Mouse (Mus musculus): ENCODE data around the gene Rbm34. TPM values are rescaled to one million over a fixed set of nuclear protein-coding genes. Genes with fewer than 3 reads are reported as not detected.
A peak's percentile ranks its signal among the peaks of the same experiment; 100 is the strongest.

Gene Rbm34
- polyA plus RNA-seq, 1 experiment from 2014 or later = 38.5 TPM

GRCm38 (mm10) chr8:126949527-126949926 is 21.3 kb downstream of the Rbm34 start:
- WGBS = 68% methylated on average over 2 of the region's 2 CpGs

GRCm38 (mm10) chr8:126946444-126946843 is 24.4 kb downstream of the Rbm34 start:
- DNase-seq (ENCODE audit: low spot score) (no peak), ATAC-seq (replicated peaks; ENCODE audit: insufficient number of reproducible peaks, low FRiP score, low TSS enrichment, low read depth) (no peak)
- Histone ChIP-seq H3K4me1 (ENCODE audit: control insufficient read depth, insufficient read depth, low read length) (peaks cover 2% of the 10 kb centered on the region; the same call in 1 of the 2 replicates), H3K27ac (replicated peaks; ENCODE audit: low read depth, low read length) (no peak overlapping the region), H3K4me3 (ENCODE audit: low read depth, low read length) (no peak overlapping the region), H3K9me3 (replicated peaks; ENCODE audit: control insufficient read depth, low read length) (no peaks in the 10 kb centered on the region), H3K9ac (replicated peaks; ENCODE audit: low read length) (no peak overlapping the region), H3K27me3 (ENCODE audit: control insufficient read depth, insufficient read depth, low read length) (no peaks in the 10 kb centered on the region), H3K36me3 (replicated peaks; ENCODE audit: control insufficient read depth, insufficient read depth, low read depth, low read length) (peaks cover 2% of the 10 kb centered on the region; the same call in 1 of the 2 replicates), H3K4me2 (ENCODE audit: low read depth, low read length) (no peak overlapping the region)
- WGBS = 81% methylated on average over 7 of the region's 7 CpGs

More at GRCm38 (mm10) chr8:126949527-126949926, 21.3 kb downstream of the Rbm34 start:
- Histone ChIP-seq H3K27ac (replicated peaks; ENCODE audit: low read depth, low read length) (no peak overlapping the region), H3K9ac (replicated peaks; ENCODE audit: low read length) (no peak overlapping the region), H3K27me3 (ENCODE audit: control insufficient read depth, insufficient read depth, low read length) (no peaks in the 10 kb centered on the region), H3K9me3 (replicated peaks; ENCODE audit: control insufficient read depth, low read length) (no peaks in the 10 kb centered on the region), H3K4me2 (ENCODE audit: low read depth, low read length) (no peak overlapping the region), H3K36me3 (replicated peaks; ENCODE audit: control insufficient read depth, insufficient read depth, low read depth, low read length) (peaks cover 2% of the 10 kb centered on the region; the same call in 1 of the 2 replicates), H3K4me3 (ENCODE audit: low read depth, low read length) (no peak overlapping the region), H3K4me1 (ENCODE audit: control insufficient read depth, insufficient read depth, low read length) (no peaks in the 10 kb centered on the region)
- ATAC-seq (replicated peaks; ENCODE audit: insufficient number of reproducible peaks, low FRiP score, low TSS enrichment, low read depth) = no peak
- DNase-seq (ENCODE audit: low spot score) = no peak

GRCm38 (mm10) chr8:126945730-126946163 is 25.1 kb downstream of the Rbm34 start, which contains the start of gene Tomm20:
Tomm20 (minus strand) TSS chr8:126945844.
- under 1% methylated on average over 48 of the region's 48 CpGs for WGBS
- H3K9me3 ChIP-seq (replicated peaks; ENCODE audit: control insufficient read depth, low read length) = no peaks in the 10 kb centered on the region
- peaks cover 2% of the 10 kb centered on the region; the same call in 1 of the 2 replicates for H3K4me1 ChIP-seq (ENCODE audit: control insufficient read depth, insufficient read depth, low read length)
- DNase-seq (ENCODE audit: low spot score) = peak; percentile 97
- H3K36me3 ChIP-seq (replicated peaks; ENCODE audit: control insufficient read depth, insufficient read depth, low read depth, low read length) = peaks cover 2% of the 10 kb centered on the region; the same call in 1 of the 2 replicates
- peak within 1 kb of the TSS; percentile 85 for H3K4me2 ChIP-seq (ENCODE audit: low read depth, low read length)
- peak within 1 kb of the TSS; percentile 78 for H3K4me3 ChIP-seq (ENCODE audit: low read depth, low read length)
- peak within 1 kb of the TSS; percentile 60 for H3K27ac ChIP-seq (replicated peaks; ENCODE audit: low read depth, low read length)
- peak within 1 kb of the TSS; percentile 84 for H3K9ac ChIP-seq (replicated peaks; ENCODE audit: low read length)
- peak; percentile 87 for ATAC-seq (replicated peaks; ENCODE audit: insufficient number of reproducible peaks, low FRiP score, low TSS enrichment, low read depth)
- H3K27me3 ChIP-seq (ENCODE audit: control insufficient read depth, insufficient read depth, low read length) = no peaks in the 10 kb centered on the region

DNA sequence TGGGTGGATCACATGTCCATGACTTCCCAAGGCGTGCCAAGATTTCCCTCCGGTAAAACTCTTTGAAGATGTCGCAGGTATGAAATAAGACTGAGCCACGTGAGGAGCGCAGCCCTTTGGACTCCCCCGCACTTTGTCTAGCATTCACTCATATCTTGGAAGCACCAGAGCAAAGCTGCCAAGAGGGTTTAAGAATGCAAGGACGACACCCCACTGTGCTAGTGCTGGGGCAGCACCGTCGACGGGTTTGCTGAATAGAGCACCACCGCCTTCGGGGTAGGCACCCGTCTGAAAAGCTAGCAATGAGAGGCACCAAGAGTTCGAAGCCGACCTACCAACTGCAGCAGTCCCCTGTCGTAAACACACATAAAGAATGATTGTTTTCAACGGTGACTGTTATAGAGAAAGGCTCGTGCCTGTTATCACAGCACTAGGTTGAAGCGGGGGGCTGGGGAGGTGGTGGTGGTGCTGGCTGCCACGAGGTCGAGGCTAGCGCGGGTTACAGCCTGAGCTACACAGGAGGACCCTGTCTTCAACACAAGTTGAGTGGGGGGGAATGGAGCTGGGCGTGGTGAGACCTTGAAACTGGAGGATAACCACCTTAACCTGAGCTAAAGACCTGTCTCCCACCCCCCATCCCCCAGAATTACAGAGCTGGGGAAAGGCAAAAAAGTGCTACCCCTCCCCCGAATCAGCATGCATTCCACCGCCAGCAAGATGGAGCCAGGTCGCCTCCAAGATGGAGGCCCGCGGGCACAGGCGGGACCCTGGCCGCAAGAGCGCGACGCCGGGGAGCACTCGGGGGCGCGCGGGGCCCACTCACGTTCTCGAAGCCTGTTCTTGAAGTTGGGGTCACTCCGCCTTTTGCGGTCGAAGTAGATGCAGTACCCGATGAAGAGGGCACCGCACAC is 25.8 kb downstream of the Rbm34 start:
- Histone ChIP-seq H3K9ac (replicated peaks; ENCODE audit: low read length) (peak overlapping the region; percentile 84), H3K4me1 (ENCODE audit: control insufficient read depth, insufficient read depth, low read length) (peaks cover 2% of the 10 kb centered on the region; the same call in 1 of the 2 replicates), H3K36me3 (replicated peaks; ENCODE audit: control insufficient read depth, insufficient read depth, low read depth, low read length) (peaks cover 2% of the 10 kb centered on the region; the same call in 1 of the 2 replicates), H3K4me2 (ENCODE audit: low read depth, low read length) (peak overlapping the region; percentile 85), H3K9me3 (replicated peaks; ENCODE audit: control insufficient read depth, low read length) (no peaks in the 10 kb centered on the region), H3K27ac (replicated peaks; ENCODE audit: low read depth, low read length) (peak overlapping the region; percentile 60), H3K4me3 (ENCODE audit: low read depth, low read length) (peak overlapping the region; percentile 78), H3K27me3 (ENCODE audit: control insufficient read depth, insufficient read depth, low read length) (no peaks in the 10 kb centered on the region)
- DNase-seq (ENCODE audit: low spot score) (peak; percentile 69), ATAC-seq (replicated peaks; ENCODE audit: insufficient number of reproducible peaks, low FRiP score, low TSS enrichment, low read depth) (peak; percentile 68)
- WGBS = under 1% methylated on average over 46 of the region's 46 CpGs

DNA sequence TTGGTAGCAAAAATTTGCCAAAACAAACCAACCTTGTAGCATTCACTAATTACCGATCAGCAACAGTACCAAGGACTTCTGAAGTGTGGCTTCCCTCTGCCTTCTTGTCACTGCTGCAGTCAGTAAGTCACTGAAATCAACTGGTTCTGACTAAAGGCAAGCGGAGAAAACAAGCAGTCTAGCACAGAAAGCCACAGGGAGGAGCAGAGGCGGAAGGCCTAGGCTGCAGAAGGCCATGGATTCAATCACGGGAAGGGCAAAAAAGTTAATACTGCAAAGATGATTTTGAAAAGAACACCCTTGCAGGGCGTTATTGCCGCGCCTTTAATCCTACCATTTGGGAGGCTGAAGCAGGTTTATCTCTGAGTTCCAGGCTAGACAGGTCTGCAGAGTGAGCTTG is 27.3 kb downstream of the Rbm34 start:
- Histone ChIP-seq H3K4me3 (ENCODE audit: low read depth, low read length) (no peak overlapping the region), H3K4me2 (ENCODE audit: low read depth, low read length) (no peak overlapping the region), H3K9me3 (replicated peaks; ENCODE audit: control insufficient read depth, low read length) (no peaks in the 10 kb centered on the region), H3K4me1 (ENCODE audit: control insufficient read depth, insufficient read depth, low read length) (peaks cover 2% of the 10 kb centered on the region; the same call in 1 of the 2 replicates), H3K36me3 (replicated peaks; ENCODE audit: control insufficient read depth, insufficient read depth, low read depth, low read length) (no peaks in the 10 kb centered on the region), H3K27me3 (ENCODE audit: control insufficient read depth, insufficient read depth, low read length) (no peaks in the 10 kb centered on the region), H3K9ac (replicated peaks; ENCODE audit: low read length) (no peak overlapping the region), H3K27ac (replicated peaks; ENCODE audit: low read depth, low read length) (no peak overlapping the region)
- 90% methylated on average over 7 of the region's 7 CpGs for WGBS
- DNase-seq (ENCODE audit: low spot score) (no peak), ATAC-seq (replicated peaks; ENCODE audit: insufficient number of reproducible peaks, low FRiP score, low TSS enrichment, low read depth) (no peak)

- Histone ChIP-seq H3K36me3 (replicated peaks; ENCODE audit: control insufficient read depth, insufficient read depth, low read depth, low read length) (peaks cover 26% of the 10 kb centered on the region), H3K9ac (replicated peaks; ENCODE audit: low read length) (no peak overlapping the region), H3K4me1 (ENCODE audit: control insufficient read depth, insufficient read depth, low read length) (no peaks in the 10 kb centered on the region), H3K27ac (replicated peaks; ENCODE audit: low read depth, low read length) (no peak overlapping the region), H3K4me3 (ENCODE audit: low read depth, low read length) (no peak overlapping the region), H3K4me2 (ENCODE audit: low read depth, low read length) (no peak overlapping the region), H3K9me3 (replicated peaks; ENCODE audit: control insufficient read depth, low read length) (no peaks in the 10 kb centered on the region), H3K27me3 (ENCODE audit: control insufficient read depth, insufficient read depth, low read length) (no peaks in the 10 kb centered on the region)
- no peak for DNase-seq (ENCODE audit: low spot score)
- ATAC-seq (replicated peaks; ENCODE audit: insufficient number of reproducible peaks, low FRiP score, low TSS enrichment, low read depth) = no peak
- WGBS = 84% methylated on average over 3 of the region's 3 CpGs
These were observed 33.5 kb downstream of the Rbm34 start for GRCm38 (mm10) chr8:126937337-126937736.

DNA sequence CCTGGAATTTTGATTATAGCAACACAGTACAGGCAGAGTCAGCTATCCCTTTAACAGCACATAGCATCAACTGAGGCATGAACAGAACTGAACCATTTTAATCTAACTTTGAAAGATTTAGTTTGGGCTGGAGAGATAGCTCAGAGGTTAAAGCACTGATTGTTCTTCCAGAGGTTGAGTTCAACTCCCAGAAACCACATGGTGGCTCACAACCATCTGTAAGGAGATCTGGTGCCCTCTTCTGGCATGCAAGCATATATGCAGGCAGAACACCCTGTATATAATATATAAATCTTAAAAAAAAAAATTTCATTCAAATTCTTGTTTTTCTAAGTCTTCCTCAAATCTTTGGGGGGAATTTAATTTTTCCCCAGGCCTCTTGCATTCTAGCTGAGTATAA is 34.9 kb downstream of the Rbm34 start:
- Histone ChIP-seq H3K9me3 (replicated peaks; ENCODE audit: control insufficient read depth, low read length) (no peaks in the 10 kb centered on the region), H3K4me2 (ENCODE audit: low read depth, low read length) (no peak overlapping the region), H3K4me3 (ENCODE audit: low read depth, low read length) (no peak overlapping the region), H3K9ac (replicated peaks; ENCODE audit: low read length) (no peak overlapping the region), H3K27ac (replicated peaks; ENCODE audit: low read depth, low read length) (no peak overlapping the region), H3K4me1 (ENCODE audit: control insufficient read depth, insufficient read depth, low read length) (no peaks in the 10 kb centered on the region), H3K27me3 (ENCODE audit: control insufficient read depth, insufficient read depth, low read length) (no peaks in the 10 kb centered on the region), H3K36me3 (replicated peaks; ENCODE audit: control insufficient read depth, insufficient read depth, low read depth, low read length) (peaks cover 26% of the 10 kb centered on the region)
- no peak for ATAC-seq (replicated peaks; ENCODE audit: insufficient number of reproducible peaks, low FRiP score, low TSS enrichment, low read depth)
- DNase-seq (ENCODE audit: low spot score) = no peak

DNA sequence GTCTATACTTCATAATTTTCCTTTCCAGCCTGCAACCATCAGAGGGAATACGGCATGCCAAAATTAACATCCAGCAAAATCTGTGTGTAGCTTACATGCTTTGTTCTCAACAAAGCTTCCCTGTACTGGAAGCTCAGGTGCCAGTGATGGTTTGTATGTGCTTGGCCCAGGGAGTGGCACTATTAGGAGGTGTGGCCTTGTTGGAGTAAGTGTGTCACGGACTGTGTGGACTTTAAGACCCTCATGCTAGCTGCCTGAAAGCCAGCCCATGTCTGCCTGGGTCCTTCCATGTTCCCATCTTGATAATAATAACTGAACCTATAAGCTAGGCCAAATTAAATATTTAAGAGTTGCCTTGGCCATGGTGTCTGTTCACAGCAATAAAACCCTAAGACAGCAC is 35.5 kb downstream of the Rbm34 start:
- Histone ChIP-seq H3K9ac (replicated peaks; ENCODE audit: low read length) (no peak overlapping the region), H3K27ac (replicated peaks; ENCODE audit: low read depth, low read length) (no peak overlapping the region), H3K4me1 (ENCODE audit: control insufficient read depth, insufficient read depth, low read length) (no peaks in the 10 kb centered on the region), H3K36me3 (replicated peaks; ENCODE audit: control insufficient read depth, insufficient read depth, low read depth, low read length) (peaks cover 26% of the 10 kb centered on the region), H3K9me3 (replicated peaks; ENCODE audit: control insufficient read depth, low read length) (no peaks in the 10 kb centered on the region), H3K27me3 (ENCODE audit: control insufficient read depth, insufficient read depth, low read length) (no peaks in the 10 kb centered on the region), H3K4me3 (ENCODE audit: low read depth, low read length) (no peak overlapping the region), H3K4me2 (ENCODE audit: low read depth, low read length) (no peak overlapping the region)
- DNase-seq (ENCODE audit: low spot score) (no peak), ATAC-seq (replicated peaks; ENCODE audit: insufficient number of reproducible peaks, low FRiP score, low TSS enrichment, low read depth) (no peak)
- 98% methylated on average over 2 of the region's 2 CpGs for WGBS
